ENCODE assay signal across 8 mouse cellular contexts in the genomic region with DNA sequence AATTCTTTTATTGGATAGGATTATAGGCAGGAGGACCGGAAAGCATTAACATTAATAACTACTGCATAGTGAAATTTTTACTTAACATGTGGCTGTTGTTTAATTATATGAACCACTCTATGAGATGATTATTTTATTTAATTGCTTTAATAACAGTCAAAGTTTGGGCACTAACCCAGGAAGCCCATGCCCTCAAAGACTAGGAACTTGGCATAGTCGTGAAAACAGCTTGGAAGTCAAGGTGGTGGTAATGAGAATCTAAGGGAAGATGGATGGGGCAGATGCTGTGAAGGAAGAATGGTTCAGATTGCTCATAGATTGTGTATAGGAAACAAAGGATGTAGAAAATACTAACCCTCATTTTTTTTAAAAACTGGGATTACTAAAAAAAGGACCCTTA.
"Had no signal": no experiment of that assay in that cellular context is flagged by ENCODE, and none has a peak within 500 bp of the region (broad histone marks: within the 10 kb centered on the region; RNA-seq: fewer than 3 reads in every experiment).

No protein-coding gene starts in this region.

- DNase-seq: liver, postnatal 0 days; lung, adult 2 months; lung, postnatal 14 days; lung, postnatal 36 days; right cerebral cortex, postnatal 14 days; thymus, adult 2 months; thymus, postnatal 25 days; thymus, postnatal 4 days had no signal
